Mouse (Mus musculus) adipose tissue, adult 10 weeks (tissue): ENCODE data around the gene Dcaf5. TPM values are rescaled to one million over a fixed set of nuclear protein-coding genes. Genes with fewer than 3 reads are reported as not detected.

Experiments used
- polyA plus RNA-seq: library from polyadenylated mRNA; stranded (reverse); fragments of 350-450 nt; fragmentation: Illumina TruSeq; extraction: RNeasy Lipid Tissue Mini Kit (QIAGEN cat#74804); gene quantifications from one replicate; pipeline ENCODE4 v1.2.3, GENCODE M21; 2014; ENCODE audit warnings: low read depth, low replicate concordance

The Dcaf5 gene
- 27.1 TPM for polyA plus RNA-seq

DNA sequence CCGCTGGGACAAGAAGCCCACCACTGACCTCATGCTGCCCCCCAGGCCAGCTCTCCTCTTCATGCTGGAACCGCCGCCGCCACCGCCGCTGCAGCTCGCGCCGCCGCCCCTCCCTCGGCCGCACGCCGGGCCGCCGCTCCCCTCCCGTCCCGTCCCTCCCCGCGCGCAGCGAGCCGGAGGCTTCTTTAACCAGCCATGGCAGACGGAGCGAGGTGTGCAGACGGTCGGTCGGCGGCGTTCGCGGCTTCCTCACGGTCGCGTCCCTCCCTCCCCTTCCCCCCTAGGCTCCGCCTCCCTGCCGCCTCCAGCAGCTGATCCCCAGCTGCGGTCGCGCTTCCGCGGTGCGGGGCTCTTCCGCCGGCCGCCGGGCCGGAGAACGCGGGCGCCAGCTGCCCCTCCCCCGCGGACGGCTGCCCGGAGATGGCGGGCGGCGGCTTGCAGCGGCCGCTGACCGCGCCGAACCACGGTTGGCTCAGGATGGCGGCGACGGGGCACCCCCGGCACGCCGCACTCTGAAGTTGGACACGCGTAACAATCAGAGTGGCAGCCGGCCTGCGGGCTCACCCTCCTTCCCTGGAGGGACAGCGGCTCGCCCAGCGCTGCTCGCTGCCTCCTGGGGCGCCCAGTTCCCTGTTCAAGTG lies at the start of gene Dcaf5:
Gene Dcaf5 (minus strand): TSS at position 266 of the 641 bp plus-strand sequence.

DNA sequence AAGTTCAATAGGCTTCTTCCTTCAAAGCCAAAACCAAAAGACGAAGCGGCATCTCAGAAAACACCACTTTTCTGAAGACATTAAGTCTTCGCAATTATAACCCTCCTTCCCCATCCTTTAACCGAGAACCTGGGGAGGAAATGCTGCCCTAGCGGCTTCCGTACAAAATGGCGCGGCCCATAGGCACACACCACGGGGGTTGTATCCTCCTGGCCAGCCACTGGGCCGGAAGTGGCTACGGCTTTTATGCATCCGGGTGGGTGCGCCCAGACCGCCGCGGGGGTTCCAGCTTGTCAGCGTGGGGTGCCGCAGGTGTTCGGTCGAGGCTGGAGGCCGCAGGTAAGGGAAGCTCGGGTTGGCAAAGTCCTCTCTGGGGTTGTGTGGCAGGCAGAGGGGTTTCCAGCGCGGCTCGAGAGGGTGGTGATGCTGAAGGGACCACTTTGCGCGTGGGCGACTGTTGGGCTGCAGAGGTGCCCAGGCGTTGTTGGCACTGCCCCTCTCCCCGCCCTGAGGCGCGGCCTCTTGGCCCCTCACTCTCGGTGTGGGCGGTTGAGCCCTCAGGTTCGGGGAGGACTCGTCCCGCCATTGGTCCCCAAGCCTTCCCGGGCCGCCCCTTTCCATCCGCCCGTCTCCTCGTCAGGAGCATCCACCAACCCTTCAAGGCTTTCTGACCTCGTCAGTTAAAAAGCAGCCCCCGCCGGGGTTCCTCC lies 26.7 kb upstream of the Dcaf5 start, which contains the start of gene Exd2:
Gene Exd2 (plus strand): TSS at position 154 of the 710 bp plus-strand sequence.

Other genes starting within 250 kb of the Dcaf5 start
- gene Actn1, start 176.2 kb downstream of the Dcaf5 start, polyA plus RNA-seq = 45.5 TPM
- 14.0 TPM for gene Exd2, start 26.5 kb upstream of the Dcaf5 start, polyA plus RNA-seq
- gene Galnt16, start 81.7 kb upstream of the Dcaf5 start, polyA plus RNA-seq = 6.1 TPM
- gene Slc39a9, start 207.3 kb upstream of the Dcaf5 start, polyA plus RNA-seq = 29.2 TPM
- 70.2 TPM for gene Erh, start 207.7 kb upstream of the Dcaf5 start, polyA plus RNA-seq